Mouse (Mus musculus) left cerebral cortex, adult 2 months (tissue): ENCODE results near the gene Vmn1r226. TPM values are rescaled to one million over a fixed set of nuclear protein-coding genes. Genes with fewer than 3 reads are reported as not detected.

Experiments used
- DNase-seq, 2 experiments: peaks; one replicate each; pipeline ENCODE4 v3.0.0; 2021 to 2022; ENCODE audit warnings: low spot score in 2 of 2, mixed read lengths in 1 of 2; ENCODE audit errors: extremely low spot score in 1 of 2
- H3K27ac ChIP-seq: fragments of 200-600 bp; 2 replicates; pipeline ENCODE4 v1.8.1; 2022
- H3K4me3 ChIP-seq: fragments of 200-600 bp; 2 replicates; pipeline ENCODE4 v1.8.1; 2022
- CTCF ChIP-seq: fragments of 200-600 bp; IDR thresholded peaks from 2 replicates; pipeline ENCODE4 v1.8.1; 2022; ENCODE audit warnings: antibody characterized with exemption, mild to moderate bottlenecking, moderate library complexity
- intact Hi-C: fragments of 180-260 bp; cut with DNase I; formaldehyde crosslinking; loops from one replicate; pipeline ENCODE4 v1.15.1; 2025
- long read RNA-seq, 2 experiments: library from polyadenylated mRNA; stranded (forward); transcript quantifications; one replicate each; pipeline ENCODE4 v2.0.0; 2021; ENCODE audit warnings: borderline mapping rate in 2 of 2
- total RNA-seq, 2 experiments: library from RNA; stranded (reverse); gene quantifications; 2 replicates each; pipeline ENCODE4 v1.2.3; 2021

Vmn1r226 gene
- not detected for total RNA-seq
- long read RNA-seq, experiment 1 = 0 reads
- long read RNA-seq, experiment 2 = 0 reads

DNA sequence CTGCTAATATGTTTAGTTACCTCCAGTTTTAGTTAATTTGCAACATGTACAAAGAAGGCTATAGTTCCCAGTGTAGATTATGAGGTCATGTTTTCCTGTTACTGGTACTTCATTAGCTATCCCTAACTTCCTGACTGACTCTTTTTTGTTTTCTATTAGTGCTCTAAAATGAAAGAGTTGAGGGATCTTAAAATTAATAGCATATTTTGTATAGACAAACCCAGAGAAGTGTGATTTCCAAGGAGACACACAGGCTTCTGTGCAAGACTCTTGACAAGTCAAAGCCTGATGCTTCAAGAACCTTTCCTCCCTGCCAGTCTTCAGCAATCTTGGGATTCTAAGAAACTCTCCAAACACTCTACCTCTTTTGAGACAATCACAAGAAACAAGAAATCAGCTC, at the start of gene Vmn1r226:
Gene Vmn1r226 (plus strand): TSS at position 301 of the 400 bp plus-strand sequence.
- intact Hi-C loops = no loop called here
- H3K27ac ChIP-seq = no peak within 1 kb of the TSS
- no peak for DNase-seq
- TF ChIP-seq CTCF = no peak
- H3K4me3 ChIP-seq = no peak within 1 kb of the TSS

DNA sequence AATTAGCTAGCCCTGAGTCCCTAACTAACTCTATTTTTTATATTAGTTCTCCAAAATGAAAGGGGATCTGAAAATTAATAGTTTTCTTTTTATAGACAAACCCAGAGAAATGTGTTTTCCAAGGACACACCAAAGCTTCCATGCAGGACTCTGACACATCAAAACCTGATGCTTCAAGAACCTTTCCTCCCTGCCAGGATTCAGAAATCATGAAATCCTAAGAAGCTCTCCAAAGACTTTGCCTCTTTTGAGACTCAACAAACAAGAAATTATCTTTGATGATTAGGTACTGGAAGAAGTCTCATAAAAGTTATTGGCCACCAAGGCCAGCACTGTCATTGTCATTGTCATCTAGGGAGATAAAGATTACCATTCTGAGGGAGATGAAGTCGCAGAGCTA, 46.9 kb downstream of the Vmn1r226 start, which contains the start of gene Vmn1r227:
Gene Vmn1r227 (plus strand): TSS at position 301 of the 400 bp plus-strand sequence.
- Histone ChIP-seq H3K27ac (no peak within 1 kb of the TSS), H3K4me3 (no peak within 1 kb of the TSS)
- no peak for TF ChIP-seq CTCF
- intact Hi-C loops = no loop called here
- DNase-seq = no peak

Other genes with a start within 250 kb of the Vmn1r226 start
- not detected for gene Vmn2r108, start 201.5 kb upstream of the Vmn1r226 start, total RNA-seq
- not detected for gene Vmn1r225, start 184.7 kb upstream of the Vmn1r226 start, total RNA-seq
- not detected for gene Vmn2r109, start 118.1 kb upstream of the Vmn1r226 start, total RNA-seq
- gene Vmn2r110, start 86.4 kb upstream of the Vmn1r226 start, total RNA-seq = not detected
- gene Fpr-rs3, start 58.0 kb upstream of the Vmn1r226 start, total RNA-seq = not detected
- gene Vmn1r227, start 47.0 kb downstream of the Vmn1r226 start, total RNA-seq = not detected
- not detected for gene Vmn1r228, start 103.3 kb downstream of the Vmn1r226 start, total RNA-seq
- under 1 TPM; 0.05 to 0.14 TPM for gene Vmn1r229, start 128.7 kb downstream of the Vmn1r226 start, total RNA-seq
- not detected for gene Vmn1r230, start 157.6 kb downstream of the Vmn1r226 start, total RNA-seq
- gene Vmn1r231, start 222.2 kb downstream of the Vmn1r226 start, total RNA-seq = not detected
- not detected for gene Vmn1r232, start 236.9 kb downstream of the Vmn1r226 start, total RNA-seq